Mouse (Mus musculus): ENCODE results near the gene Cacnb2. TPM values are rescaled to one million over a fixed set of nuclear protein-coding genes. Genes with fewer than 3 reads are reported as not detected.

Cacnb2 gene
- polyA plus RNA-seq, 1 experiment from 2014 or later: 4.6 TPM

DNA sequence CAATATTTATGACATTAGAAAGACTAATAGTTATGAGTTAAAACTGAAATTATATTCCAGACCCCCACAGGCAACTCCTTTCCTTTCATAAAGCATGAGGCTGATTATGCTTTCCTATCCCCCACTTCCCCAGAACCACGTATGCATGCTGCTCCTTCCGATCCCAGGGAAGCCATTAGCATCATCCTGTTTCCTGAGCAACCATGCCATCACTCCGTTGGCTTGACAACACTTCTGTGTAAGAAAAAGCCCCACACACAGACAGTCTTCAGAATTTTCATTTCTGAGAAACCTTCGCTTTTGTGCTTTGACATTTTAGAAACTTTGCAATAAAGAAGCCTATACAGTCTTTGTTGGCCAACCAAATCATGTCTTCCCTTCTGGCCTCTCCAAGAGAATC is 393.1 kb downstream of the Cacnb2 start:
- Histone ChIP-seq H3K36me3 (ENCODE audit: control insufficient read depth, insufficient read depth) (0 out of 2 replicates have a peak, but pooled peaks cover 2% of the 10 kb centered on the region), H3K4me2 (ENCODE audit: low read length) (no peak overlapping the region), H3K4me3 (replicated peaks; ENCODE audit: low read length) (no peak overlapping the region), H3K27me3 (replicated peaks; ENCODE audit: control insufficient read depth, insufficient read depth, low read length) (no peaks in the 10 kb centered on the region), H3K27ac (ENCODE audit: low read length) (no peak overlapping the region), H3K9me3 (ENCODE audit: control insufficient read depth, low read length) (no peaks in the 10 kb centered on the region), H3K9ac (replicated peaks; ENCODE audit: low read depth, low read length) (no peak overlapping the region), H3K4me1 (replicated peaks; ENCODE audit: control insufficient read depth, insufficient read depth, low read length) (no peaks in the 10 kb centered on the region)
- ATAC-seq: no peak
- 80% methylated on average over 4 of the region's 4 CpGs for WGBS

DNA sequence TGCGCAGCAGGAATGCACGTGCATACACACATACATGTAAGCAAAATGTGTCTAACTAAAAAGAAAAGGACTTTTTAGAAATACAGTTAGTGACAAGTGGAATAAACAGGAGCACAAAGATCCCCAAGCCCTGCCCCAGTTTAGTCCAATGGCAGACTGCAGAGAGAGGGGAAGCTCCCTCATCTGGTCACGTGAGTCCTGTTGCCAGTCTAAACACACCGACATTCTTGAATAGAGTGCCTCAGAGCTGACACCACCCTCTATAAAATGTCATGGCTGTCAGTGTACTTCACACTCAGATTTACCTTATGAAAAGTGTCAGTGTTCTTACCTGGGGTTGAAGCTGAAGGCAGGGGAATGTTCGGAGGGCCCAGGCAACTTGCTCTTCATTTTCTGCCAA is 394.9 kb downstream of the Cacnb2 start:
- no peak overlapping the region for H3K4me2 ChIP-seq (ENCODE audit: low read length)
- H3K4me1 ChIP-seq (replicated peaks; ENCODE audit: control insufficient read depth, insufficient read depth, low read length): no peaks in the 10 kb centered on the region
- ATAC-seq: no peak
- no peak overlapping the region for H3K4me3 ChIP-seq (replicated peaks; ENCODE audit: low read length)
- H3K9ac ChIP-seq (replicated peaks; ENCODE audit: low read depth, low read length): no peak overlapping the region
- no peak overlapping the region for H3K27ac ChIP-seq (ENCODE audit: low read length)
- H3K36me3 ChIP-seq (ENCODE audit: control insufficient read depth, insufficient read depth): 0 out of 2 replicates have a peak, but pooled peaks cover 2% of the 10 kb centered on the region
- H3K27me3 ChIP-seq (replicated peaks; ENCODE audit: control insufficient read depth, insufficient read depth, low read length): no peaks in the 10 kb centered on the region
- no peaks in the 10 kb centered on the region for H3K9me3 ChIP-seq (ENCODE audit: control insufficient read depth, low read length)
- WGBS: 89% methylated on average over 5 of the region's 5 CpGs

DNA sequence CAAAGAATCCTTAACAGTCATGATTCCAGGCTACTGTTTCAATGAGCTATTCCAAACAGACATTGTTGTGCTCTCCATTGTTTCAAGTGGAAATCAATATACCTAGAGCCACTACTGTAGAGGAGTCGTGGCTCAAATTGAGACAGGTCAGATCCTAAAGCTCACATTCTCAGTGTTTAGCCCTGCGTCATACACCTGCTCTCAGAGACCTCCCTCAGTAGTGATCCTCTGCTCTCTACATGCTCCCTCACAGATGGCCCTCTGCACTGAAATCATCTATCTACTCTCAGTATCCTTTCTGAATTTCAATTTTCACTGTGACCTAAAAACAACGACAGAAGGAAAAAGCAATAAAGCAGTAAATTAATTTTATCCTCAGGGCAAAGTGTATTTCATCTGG is 404.6 kb downstream of the Cacnb2 start:
- WGBS: 94% methylated on average over 3 of the region's 3 CpGs

GRCm38 (mm10) chr2:15008072-15008471 is 405.2 kb downstream of the Cacnb2 start:
- H3K27me3 ChIP-seq (replicated peaks; ENCODE audit: control insufficient read depth, insufficient read depth, low read length): no peaks in the 10 kb centered on the region
- no peaks in the 10 kb centered on the region for H3K9me3 ChIP-seq (ENCODE audit: control insufficient read depth, low read length)
- H3K4me1 ChIP-seq (replicated peaks; ENCODE audit: control insufficient read depth, insufficient read depth, low read length): no peaks in the 10 kb centered on the region
- H3K9ac ChIP-seq (replicated peaks; ENCODE audit: low read depth, low read length): no peak overlapping the region
- H3K27ac ChIP-seq (ENCODE audit: low read length): no peak overlapping the region
- no peak for ATAC-seq
- H3K36me3 ChIP-seq (ENCODE audit: control insufficient read depth, insufficient read depth): peaks cover 8% of the 10 kb centered on the region; the same call in 1 of the 2 replicates
- no peak overlapping the region for H3K4me3 ChIP-seq (replicated peaks; ENCODE audit: low read length)
- 93% methylated on average over 1 of the region's 1 CpGs for WGBS
- H3K4me2 ChIP-seq (ENCODE audit: low read length): no peak overlapping the region

More for the DNA sequence above, 404.6 kb downstream of the Cacnb2 start:
- Histone ChIP-seq H3K27me3 (replicated peaks; ENCODE audit: control insufficient read depth, insufficient read depth, low read length) (no peaks in the 10 kb centered on the region), H3K4me2 (ENCODE audit: low read length) (no peak overlapping the region), H3K27ac (ENCODE audit: low read length) (no peak overlapping the region), H3K4me3 (replicated peaks; ENCODE audit: low read length) (no peak overlapping the region), H3K9ac (replicated peaks; ENCODE audit: low read depth, low read length) (no peak overlapping the region), H3K9me3 (ENCODE audit: control insufficient read depth, low read length) (no peaks in the 10 kb centered on the region), H3K4me1 (replicated peaks; ENCODE audit: control insufficient read depth, insufficient read depth, low read length) (no peaks in the 10 kb centered on the region), H3K36me3 (ENCODE audit: control insufficient read depth, insufficient read depth) (peaks cover 8% of the 10 kb centered on the region; the same call in 1 of the 2 replicates)
- ATAC-seq: no peak

DNA sequence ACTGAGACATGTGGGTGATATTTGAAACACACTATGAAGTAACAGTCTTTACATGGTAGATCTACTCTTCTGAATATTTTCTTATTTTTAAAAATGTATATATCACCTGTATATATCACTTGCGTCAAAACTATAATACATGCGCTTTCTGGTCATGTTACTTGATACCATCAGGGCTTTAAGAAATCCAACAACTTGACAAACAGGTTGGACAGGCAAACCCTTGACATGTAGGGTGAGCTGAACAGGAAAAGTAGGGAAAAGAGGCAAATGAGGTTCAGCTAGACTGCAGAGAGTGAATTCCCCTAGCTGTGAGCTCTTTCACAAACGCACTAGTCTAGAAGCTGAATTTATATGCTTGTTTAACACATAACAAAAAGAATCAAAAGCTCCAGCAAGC is 423.9 kb downstream of the Cacnb2 start:
- Histone ChIP-seq H3K4me1 (replicated peaks; ENCODE audit: control insufficient read depth, insufficient read depth, low read length) (no peaks in the 10 kb centered on the region), H3K4me3 (replicated peaks; ENCODE audit: low read length) (no peak overlapping the region), H3K9ac (replicated peaks; ENCODE audit: low read depth, low read length) (no peak overlapping the region), H3K4me2 (ENCODE audit: low read length) (no peak overlapping the region), H3K27me3 (replicated peaks; ENCODE audit: control insufficient read depth, insufficient read depth, low read length) (no peaks in the 10 kb centered on the region), H3K9me3 (ENCODE audit: control insufficient read depth, low read length) (no peaks in the 10 kb centered on the region), H3K27ac (ENCODE audit: low read length) (no peak overlapping the region), H3K36me3 (ENCODE audit: control insufficient read depth, insufficient read depth) (peaks cover 2% of the 10 kb centered on the region; the same call in 1 of the 2 replicates)
- WGBS: 93% methylated on average over 3 of the region's 3 CpGs
- no peak for ATAC-seq

GRCm38 (mm10) chr2:15027816-15028215 is 424.9 kb downstream of the Cacnb2 start:
- Histone ChIP-seq H3K4me2 (ENCODE audit: low read length) (no peak overlapping the region), H3K27ac (ENCODE audit: low read length) (no peak overlapping the region), H3K9me3 (ENCODE audit: control insufficient read depth, low read length) (no peaks in the 10 kb centered on the region), H3K9ac (replicated peaks; ENCODE audit: low read depth, low read length) (no peak overlapping the region), H3K27me3 (replicated peaks; ENCODE audit: control insufficient read depth, insufficient read depth, low read length) (no peaks in the 10 kb centered on the region), H3K4me1 (replicated peaks; ENCODE audit: control insufficient read depth, insufficient read depth, low read length) (no peaks in the 10 kb centered on the region), H3K36me3 (ENCODE audit: control insufficient read depth, insufficient read depth) (peaks cover 2% of the 10 kb centered on the region), H3K4me3 (replicated peaks; ENCODE audit: low read length) (no peak overlapping the region)
- ATAC-seq: no peak
- WGBS: 90% methylated on average over 1 of the region's 1 CpGs

Other genes with a start within 250 kb of the Cacnb2 start
- gene Slc39a12, start 214.8 kb upstream of the Cacnb2 start, polyA plus RNA-seq (2015; fragmentation: Nextera tagmentation; extraction: Ambion mirVana): 0.85 and 1.3 TPM in 2 replicates

All from forebrain, embryonic 16.5 days (tissue).